Mouse (Mus musculus): ENCODE data around the gene Ascc3.

Gene Ascc3

DNA sequence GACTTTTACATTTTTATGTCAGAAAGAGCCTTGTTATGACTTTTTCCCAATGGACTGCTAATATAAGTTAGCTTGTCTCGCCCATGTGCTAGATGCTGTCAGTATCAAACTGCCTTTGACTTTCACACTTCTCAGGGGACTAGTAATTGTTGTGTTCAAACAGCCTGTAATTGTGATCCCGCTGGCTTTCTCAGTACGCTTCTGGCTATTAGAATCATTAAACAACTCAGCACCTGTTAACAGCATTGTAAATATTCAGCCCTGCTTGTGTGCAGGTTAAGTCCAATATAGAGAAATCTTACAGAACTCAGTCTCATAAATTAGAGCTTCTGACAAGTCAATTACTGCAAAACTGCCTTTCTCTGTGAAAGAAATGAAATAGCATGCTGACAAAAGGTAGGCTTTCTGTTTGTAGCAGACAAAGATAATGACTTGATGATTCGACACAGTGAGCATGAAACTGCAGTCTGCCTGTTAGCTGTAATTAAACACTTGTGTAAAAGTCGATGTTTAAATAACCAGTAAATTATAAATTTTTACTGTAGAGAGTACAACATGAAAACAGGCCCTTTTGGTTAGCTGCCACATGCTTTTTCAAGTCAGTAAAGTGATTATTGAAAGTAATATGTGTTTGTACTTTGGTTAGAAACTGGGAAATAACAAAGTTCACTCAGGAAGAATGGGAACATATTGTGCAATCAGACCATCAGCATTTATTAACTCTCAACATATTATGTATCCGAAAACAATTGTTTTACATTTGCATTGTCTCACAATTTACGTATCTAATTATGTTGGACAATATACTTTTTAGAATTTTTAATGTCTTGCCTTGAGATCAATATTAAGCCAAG is 171.2 kb downstream of the Ascc3 start:
- no peak for DNase-seq (ENCODE audit: low spot score)

- no peak for DNase-seq (ENCODE audit: low spot score)
Measured at GRCm38 (mm10) chr10:50772811-50773210, 180.3 kb downstream of the Ascc3 start.

DNA sequence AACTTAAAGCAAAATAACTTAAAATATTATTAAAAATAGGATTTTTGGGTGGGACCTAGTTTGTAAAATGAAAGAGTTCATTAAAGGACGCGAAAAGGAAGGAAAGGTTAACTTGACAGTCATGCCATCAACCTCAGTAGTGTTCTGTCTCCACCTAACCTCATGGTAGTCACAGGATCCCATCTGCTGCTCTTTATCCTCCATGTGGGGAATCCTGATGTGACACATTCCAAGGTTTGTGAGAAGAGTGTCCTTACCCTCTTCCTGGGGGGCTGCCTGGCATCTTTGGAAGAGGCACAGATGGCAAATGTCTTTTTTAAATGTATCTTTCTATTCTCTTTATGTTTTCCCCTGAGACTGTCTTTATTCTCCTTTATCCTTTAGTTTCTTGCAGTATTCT is 181.4 kb downstream of the Ascc3 start:
- no peak for DNase-seq (ENCODE audit: low spot score)

- DNase-seq (ENCODE audit: low spot score) = peak; percentile 4
Measured at GRCm38 (mm10) chr10:50792840-50793239, 200.4 kb downstream of the Ascc3 start.

GRCm38 (mm10) chr10:50801594-50801993 is 209.1 kb downstream of the Ascc3 start:
- DNase-seq (ENCODE audit: low spot score) = no peak

- no peak for DNase-seq (ENCODE audit: low spot score)
Measured at GRCm38 (mm10) chr10:50802380-50802779, 209.9 kb downstream of the Ascc3 start.

DNA sequence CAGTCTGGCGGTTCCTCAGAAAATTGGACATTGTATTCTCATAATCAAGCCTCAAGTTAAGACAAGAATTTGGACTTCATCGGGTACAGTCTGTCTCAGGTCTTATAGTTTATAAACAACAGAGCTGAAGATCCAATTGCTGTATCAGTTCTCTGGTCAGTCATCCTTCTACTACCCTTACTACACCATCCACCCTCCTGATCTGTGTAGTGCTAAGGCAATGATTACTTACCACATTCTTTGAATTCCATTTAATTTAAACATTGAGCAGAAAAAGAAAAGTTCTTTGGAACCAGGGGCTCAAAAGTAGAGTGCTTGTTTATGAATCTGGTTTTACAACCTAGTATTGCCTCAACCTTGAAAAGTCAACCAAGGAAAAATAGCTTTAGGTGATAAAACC is 213.7 kb downstream of the Ascc3 start:
- no peak for DNase-seq (ENCODE audit: low spot score)

- DNase-seq (ENCODE audit: low spot score) = no peak
Measured at GRCm38 (mm10) chr10:50822363-50822762, 229.9 kb downstream of the Ascc3 start.

DNA sequence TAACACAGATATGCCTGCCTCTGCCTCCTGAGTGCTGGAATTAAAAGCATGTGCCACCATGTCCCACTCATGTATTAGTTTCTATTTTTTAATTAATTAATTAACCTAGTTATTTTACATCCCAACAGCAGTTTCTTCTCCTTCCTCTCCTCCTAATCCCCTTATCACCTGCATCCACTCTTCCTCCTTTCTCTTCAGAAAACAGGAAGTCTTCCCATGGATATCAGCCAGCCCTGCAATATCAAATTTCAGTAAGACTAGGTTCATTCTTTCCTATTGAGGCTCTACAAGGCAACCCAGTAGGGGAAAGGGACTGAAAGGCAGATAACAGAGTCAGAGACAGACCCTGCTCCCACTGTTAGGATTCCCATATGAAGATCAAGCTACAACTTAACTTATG is 234.4 kb downstream of the Ascc3 start:
- DNase-seq (ENCODE audit: low spot score) = no peak

GRCm38 (mm10) chr10:50834533-50834932 is 242.1 kb downstream of the Ascc3 start:
- no peak for DNase-seq (ENCODE audit: low spot score)

GRCm38 (mm10) chr10:50843363-50843762 is 250.9 kb downstream of the Ascc3 start:
- DNase-seq (ENCODE audit: low spot score) = no peak

GRCm38 (mm10) chr10:50868202-50868601 is 275.7 kb downstream of the Ascc3 start:
- DNase-seq (ENCODE audit: low spot score) = no peak

GRCm38 (mm10) chr10:50876952-50877351 is 284.5 kb downstream of the Ascc3 start:
- DNase-seq (ENCODE audit: low spot score) = no peak

DNA sequence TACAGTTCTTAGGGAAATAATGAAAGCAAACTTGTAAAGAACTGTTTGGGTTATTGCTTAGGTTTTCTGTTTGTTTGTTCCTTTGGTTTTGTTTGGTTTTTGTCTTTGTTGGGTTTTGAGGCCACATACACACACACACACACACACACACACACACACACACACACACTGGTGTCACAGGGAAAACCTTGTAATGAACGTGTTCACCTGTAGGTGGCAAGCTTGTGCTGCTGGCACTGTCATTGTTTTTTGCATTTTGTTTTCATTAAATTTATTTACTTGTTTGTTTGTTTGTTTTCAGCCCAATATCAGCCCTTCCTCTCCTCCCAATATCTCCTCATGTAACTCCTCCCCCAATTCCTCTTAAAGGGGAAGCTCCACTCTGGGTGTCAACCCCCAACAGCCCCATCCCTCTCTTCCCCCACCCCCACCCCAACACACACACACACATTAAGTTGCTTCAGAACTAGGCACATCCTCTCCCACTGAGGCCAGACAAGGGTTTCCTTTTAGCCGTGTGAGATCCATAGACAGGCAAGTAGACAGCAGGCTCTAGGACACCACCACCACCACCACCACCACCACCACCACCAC is 289.1 kb downstream of the Ascc3 start:
- DNase-seq (ENCODE audit: low spot score) = no peak

DNA sequence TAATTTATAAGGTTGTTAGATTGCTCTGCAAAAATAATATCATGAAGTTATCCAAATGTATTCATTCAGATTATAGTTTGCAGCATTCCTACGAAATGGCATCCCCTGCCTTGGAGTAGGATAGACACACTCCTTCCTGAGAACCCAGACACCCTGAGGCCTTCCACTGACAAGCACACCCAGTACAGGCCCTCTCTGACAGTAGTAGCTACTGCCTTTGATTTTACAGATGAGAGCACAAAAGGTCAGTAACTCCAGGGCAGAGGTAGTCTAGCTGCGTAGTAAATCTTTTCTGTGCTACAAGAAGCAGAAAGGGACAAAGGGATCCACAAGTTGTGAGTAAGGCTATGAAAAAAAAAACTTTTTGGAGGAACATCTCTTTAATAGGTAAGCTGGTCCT is 289.9 kb downstream of the Ascc3 start:
- no peak for DNase-seq (ENCODE audit: low spot score)

DNA sequence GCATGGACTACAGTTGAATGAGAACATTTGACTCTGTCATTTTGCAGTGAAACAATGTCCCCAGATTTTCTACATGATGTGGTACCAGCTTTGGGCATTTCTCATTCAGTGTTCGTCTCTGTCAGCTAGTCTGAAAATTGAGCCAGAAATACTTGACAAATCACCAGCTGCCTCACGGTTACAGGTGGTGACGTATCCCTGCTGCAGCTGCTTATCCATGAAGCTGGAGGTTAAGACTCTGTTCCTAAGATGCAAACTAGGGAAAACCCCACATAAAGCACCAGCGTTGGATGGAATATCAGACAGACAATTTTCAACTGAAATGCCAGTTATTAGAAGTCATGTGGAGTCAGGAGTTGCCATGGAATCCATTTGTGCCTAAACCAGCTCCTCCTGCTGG is 293.8 kb downstream of the Ascc3 start:
- DNase-seq (ENCODE audit: low spot score) = no peak

DNA sequence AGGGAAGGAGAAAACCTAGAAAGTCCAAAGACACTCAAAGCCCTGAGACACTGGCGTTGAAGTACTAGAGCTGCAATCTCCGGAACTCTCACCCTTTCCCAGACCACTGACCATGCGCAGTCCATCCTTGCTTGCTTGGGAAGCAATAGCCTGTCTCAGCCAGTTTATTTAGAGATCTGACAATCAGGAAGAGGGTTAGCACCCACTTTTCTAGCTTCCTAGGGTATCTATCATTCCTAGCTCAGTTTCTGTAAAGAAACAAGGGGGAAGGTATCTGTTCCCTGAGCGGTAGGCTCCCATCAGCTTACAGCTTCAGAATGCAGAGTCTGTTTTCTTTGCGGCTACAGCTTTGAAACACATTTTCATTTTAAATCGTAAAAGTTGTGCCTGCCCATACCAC is 298.2 kb downstream of the Ascc3 start:
- DNase-seq (ENCODE audit: low spot score) = no peak

DNA sequence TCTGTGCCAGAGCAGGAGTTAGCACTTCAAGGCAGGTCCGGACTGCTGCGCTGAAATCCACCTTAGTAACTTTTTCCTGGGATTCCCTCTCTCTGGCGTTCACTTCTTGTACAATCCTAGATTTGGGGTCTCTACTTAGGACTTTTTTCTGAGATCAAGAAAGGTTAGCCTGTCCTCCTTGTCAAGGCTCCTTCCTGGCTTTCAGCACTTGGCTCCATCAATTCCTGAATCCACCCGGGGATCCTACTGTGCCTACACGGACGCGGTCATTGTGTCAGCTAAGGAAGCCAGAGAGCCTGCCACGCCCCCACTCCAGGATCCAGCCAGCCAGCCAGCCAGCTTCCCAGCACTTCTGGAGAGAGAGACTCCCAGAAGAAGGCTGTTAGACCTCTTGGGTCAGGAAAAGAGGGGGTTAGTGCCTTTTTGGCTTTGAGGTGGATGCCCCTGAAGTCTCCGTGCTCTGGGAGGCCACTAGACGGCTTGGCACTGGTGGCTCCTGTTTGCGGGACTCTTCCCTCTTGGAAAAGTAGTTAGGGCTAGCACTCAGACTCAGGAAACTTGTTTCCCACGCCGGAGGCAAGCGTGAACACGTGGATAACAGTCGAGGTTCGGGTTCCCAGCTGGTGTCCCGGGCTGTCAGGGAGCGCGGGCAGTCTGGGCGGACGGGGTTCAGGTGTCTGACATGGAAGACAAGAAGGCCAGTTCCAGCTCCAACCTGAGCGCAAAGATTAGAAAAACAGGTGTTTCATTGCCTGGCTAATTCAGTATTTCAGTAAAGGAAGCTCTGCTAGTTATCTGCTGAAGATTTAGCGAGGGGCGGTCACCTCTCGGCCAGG is 299.6 kb downstream of the Ascc3 start:
- no peak for DNase-seq (ENCODE audit: low spot score)

GRCm38 (mm10) chr10:50892751-50893320 is 300.4 kb downstream of the Ascc3 start:
- no peak for DNase-seq (ENCODE audit: low spot score)

DNA sequence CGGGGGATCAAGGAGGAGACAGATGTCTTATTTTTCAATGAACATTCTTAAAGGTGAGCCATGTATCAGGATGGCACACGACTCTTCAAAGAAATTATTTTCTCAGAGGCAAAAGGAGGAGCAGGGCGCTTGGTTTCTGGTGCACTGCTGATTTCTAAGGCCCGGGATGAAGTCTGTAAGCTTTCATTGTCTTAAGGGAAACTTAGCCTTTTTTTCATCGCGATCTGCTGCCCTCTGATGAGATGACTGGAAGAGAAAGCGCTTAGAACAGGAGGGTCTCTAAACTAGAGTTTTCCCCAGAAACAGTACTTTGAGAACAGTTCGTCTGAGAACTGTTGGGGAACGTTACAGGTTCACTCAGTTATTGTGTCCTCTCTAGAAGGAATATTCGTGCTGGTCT is 301.1 kb downstream of the Ascc3 start:
- no peak for DNase-seq (ENCODE audit: low spot score)

GRCm38 (mm10) chr10:50894170-50894991 is 301.9 kb downstream of the Ascc3 start, which contains the start of gene Sim1:
Sim1 (plus strand) TSS chr10:50894754.
- DNase-seq (ENCODE audit: low spot score) = peak; percentile 70

All from urinary bladder, postnatal 14 days (tissue).